Mouse (Mus musculus): ENCODE data around the gene Psmd12.
A peak's percentile ranks its signal among the peaks of the same experiment; 100 is the strongest.
"Not testable (repeated sequence)": the region's sequence is repeated elsewhere in the genome, so short reads cannot be mapped to it uniquely, and the experiment has no call there.

The Psmd12 gene

DNA sequence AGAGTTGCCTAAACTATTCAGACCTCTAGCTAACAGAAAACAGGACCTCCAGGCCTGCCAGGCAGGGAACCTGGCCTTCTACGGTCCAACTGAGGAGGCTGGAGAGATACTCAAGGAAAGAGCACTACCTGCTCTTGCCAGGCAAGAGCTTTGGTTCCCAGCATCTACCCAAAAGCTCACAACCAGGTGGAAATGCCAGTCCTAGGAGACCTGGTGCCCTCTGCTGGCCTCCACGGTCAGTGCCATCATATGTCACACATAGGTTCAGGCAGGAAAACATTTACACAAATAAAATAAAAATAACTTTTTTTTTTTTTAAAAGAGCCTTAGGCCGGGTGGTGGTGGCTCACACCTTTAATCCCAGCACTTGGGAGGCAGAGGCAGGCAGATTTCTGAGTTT is 16.8 kb upstream of the Psmd12 start:
- DNase-seq (ENCODE audit: low read depth, low spot score): peak; percentile 69

GRCm38 (mm10) chr11:107463251-107463681 is 16.0 kb upstream of the Psmd12 start:
- DNase-seq (ENCODE audit: low read depth, low spot score): no peak

DNA sequence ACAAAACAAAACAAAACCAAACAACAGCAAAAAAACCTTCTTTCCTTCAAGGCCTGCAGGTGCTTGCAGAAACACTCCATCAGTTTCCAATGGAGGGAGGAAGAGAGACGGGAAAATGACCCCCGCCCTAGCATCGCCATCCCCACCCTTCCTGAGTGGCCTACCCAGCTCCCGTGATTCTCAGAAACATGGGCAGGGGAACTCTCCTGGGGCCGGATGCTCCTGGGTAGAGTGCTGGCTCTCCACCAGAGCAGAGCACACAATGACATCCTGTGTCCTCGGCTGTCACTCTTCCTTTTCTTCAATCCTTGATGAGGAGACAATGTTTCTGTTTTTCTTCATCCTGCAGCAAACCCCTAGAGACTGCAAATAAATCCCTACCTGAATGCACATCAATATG is 15.1 kb upstream of the Psmd12 start:
- peak; percentile 67 for DNase-seq (ENCODE audit: low read depth, low spot score)

DNA sequence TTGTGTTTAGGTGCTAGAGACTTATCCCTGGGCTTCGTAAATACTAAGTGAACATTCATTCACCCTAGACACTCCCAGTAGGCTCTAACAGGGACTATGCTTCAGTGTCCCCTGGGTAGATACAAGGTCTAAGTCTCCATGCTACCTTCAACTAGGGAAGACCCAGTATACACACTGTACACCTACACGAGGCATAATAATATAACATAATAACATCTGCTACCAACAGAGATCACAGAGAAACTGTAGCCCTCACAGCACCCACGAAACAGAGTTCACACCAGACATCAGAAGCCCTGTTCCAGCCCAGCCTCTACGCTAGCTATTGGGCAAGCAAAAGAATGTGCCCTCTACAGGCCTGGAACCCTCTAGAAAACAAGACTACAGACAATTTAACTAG is 14.2 kb upstream of the Psmd12 start:
- peak; percentile 53 for DNase-seq (ENCODE audit: low read depth, low spot score)

DNA sequence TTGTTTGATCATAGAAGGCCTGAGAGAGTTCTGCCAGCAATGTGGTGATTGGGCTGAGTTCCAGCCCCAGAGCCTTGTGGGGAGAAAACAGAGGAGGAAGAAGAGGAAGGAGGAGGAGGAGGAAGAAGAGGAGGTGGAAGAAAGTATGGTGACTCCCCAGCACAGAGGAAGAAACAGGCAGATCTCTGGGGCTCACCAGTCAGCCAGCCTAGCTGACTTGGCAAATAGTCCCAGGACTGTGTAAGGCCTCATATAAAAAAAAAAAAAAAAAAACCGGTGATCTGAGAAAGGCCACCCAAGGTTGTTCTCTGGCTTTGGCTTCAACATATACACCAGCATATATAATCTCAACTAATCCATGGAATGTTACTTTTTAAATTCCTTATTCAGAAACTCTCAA is 13.3 kb upstream of the Psmd12 start:
- DNase-seq (ENCODE audit: low read depth, low spot score): no peak

- DNase-seq (ENCODE audit: low read depth, low spot score): no peak
These were observed 12.5 kb upstream of the Psmd12 start for GRCm38 (mm10) chr11:107466611-107467391.

DNA sequence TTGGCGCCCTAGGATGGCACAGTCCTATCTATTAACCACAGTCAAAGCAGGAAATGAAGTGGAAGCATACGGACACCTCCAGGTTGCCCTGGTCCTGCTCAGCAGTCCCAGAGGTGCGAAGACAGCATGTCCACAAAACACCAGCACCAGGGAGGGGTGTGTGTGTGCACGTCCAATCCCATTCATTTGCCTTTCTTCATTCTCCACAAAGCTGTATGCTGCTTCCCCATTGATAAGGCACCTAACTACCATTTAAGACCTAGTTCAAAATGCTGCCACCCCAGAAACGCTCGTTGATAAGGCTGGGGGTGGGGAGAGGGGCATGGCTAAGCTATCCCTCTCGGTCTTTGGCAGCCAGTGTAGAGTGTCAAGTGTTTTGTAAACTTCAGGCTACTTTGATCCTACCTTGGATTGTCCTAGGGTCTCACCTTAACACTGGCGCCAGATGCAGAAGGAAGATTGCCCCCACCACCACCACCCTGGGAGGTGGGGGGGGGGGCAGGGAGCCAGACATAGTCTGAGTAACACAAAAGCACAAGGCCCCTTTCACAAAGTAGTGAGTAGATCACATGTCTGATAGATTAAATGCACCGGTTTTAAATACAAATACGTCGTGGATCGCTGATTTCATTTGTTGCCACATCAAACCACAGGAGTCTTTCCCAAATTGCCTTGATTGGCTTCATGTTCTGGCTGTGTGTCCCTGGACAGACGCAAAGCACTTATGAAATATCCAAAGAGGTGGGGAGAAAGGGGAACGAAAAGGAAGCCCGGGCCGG is 10.8 kb upstream of the Psmd12 start:
- peak; percentile 52 for DNase-seq (ENCODE audit: low read depth, low spot score)

GRCm38 (mm10) chr11:107469031-107469522 is 10.2 kb upstream of the Psmd12 start:
- DNase-seq (ENCODE audit: low read depth, low spot score): peak; percentile 84

- peak; percentile 74 for DNase-seq (ENCODE audit: low read depth, low spot score)
These were observed 9.5 kb upstream of the Psmd12 start for GRCm38 (mm10) chr11:107469523-107470371.

DNA sequence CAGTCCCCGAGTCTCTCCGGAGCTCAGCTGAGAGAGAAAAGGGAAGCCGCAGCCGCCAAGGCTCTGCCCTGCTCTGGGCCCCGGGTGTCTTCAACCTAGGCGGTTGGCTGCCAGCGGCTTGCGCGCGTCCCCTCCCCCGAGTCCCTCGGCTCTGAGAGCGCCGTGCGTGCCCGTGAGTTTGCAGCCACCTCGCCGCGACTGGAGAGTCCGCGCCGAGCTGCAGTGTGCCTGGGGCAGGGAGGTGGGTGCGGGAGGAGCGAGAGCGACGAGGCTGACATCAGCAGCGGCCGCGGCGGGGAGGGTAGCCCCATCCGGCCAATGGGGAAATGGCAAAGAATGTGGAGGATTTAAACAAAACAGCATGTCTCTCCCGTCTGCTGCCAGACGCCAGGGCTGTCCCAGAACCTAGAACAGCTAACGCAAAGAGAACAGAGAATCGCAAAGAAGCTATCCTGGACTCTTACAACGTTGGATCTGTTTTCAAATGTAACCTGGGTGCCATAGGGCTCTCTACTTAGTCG is 8.7 kb upstream of the Psmd12 start, which contains the start of gene Pitpnc1:
Gene Pitpnc1, minus strand, starts transcription at position 179 of the 521 bp plus-strand sequence.
- peak; percentile 93 for DNase-seq (ENCODE audit: low read depth, low spot score)

GRCm38 (mm10) chr11:107471071-107471720 is 8.1 kb upstream of the Psmd12 start:
- peak; percentile 56 for DNase-seq (ENCODE audit: low read depth, low spot score)

DNA sequence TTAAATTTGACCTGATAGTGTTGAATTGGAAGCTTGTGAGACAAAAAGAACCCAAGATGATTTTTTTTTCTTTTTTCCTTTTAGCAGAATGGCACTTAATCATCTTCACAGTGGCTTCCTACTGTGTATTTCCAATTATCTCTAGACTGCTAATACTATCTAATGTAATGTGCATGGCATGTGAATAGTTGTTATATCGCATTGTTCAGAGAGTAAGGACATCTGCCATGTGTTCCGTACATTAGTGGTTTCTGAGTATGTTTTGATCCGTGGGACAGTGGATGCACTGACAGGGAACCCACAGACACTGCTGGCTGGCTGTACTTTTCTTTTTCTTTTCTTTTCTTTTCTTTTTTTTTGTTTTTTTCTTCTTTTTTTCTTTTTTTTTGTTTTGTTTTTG is 7.0 kb upstream of the Psmd12 start:
- DNase-seq (ENCODE audit: low read depth, low spot score): no peak

DNA sequence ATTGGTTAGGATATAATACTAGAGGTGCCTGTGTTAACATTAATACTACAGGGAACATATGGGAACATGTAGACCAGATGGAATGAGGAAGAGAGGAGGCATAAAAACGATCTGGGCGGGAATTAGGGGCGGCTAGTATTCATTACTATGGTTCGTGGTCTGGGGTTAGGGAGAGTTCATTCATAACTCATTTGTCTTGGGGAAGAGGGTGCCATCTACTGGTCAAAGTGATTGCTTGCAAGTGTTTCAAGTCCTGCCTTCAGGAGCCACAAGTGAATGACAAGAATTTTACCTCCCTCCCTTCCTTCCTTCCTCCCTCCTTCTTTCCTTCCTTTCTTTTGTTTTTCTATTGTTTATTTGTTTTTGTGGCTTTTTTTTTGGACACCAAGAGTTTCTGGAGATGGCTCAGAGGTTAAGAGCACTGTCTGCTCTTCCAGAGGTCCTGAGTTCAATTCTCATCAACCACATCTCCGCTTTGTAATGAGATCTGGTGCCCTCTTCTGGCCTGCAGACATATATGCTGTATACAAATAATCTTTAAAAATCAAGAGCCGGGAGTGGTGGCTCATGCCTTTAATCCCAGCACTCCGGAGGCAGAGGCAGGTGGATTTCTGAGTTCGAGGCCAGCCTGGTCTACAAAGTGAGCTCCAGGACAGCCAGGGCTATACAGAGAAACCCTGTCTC is 6.0 kb upstream of the Psmd12 start:
- peak; percentile 90 for DNase-seq (ENCODE audit: low read depth, low spot score)

- DNase-seq (ENCODE audit: low read depth, low spot score): no peak
These were observed 549 bp downstream of the Psmd12 start for GRCm38 (mm10) chr11:107479862-107480203.

- DNase-seq (ENCODE audit: low read depth, low spot score): no peak
These were observed 5.1 kb downstream of the Psmd12 start for GRCm38 (mm10) chr11:107484341-107484740.

GRCm38 (mm10) chr11:107502801-107503200 is 23.5 kb downstream of the Psmd12 start:
- DNase-seq (ENCODE audit: low read depth, low spot score): no peak

- DNase-seq (ENCODE audit: low read depth, low spot score): not testable (repeated sequence)
These were observed 25.1 kb downstream of the Psmd12 start for GRCm38 (mm10) chr11:107504364-107504763.

- DNase-seq (ENCODE audit: low read depth, low spot score): peak; percentile 65
These were observed 27.0 kb downstream of the Psmd12 start for GRCm38 (mm10) chr11:107506260-107506659.

DNA sequence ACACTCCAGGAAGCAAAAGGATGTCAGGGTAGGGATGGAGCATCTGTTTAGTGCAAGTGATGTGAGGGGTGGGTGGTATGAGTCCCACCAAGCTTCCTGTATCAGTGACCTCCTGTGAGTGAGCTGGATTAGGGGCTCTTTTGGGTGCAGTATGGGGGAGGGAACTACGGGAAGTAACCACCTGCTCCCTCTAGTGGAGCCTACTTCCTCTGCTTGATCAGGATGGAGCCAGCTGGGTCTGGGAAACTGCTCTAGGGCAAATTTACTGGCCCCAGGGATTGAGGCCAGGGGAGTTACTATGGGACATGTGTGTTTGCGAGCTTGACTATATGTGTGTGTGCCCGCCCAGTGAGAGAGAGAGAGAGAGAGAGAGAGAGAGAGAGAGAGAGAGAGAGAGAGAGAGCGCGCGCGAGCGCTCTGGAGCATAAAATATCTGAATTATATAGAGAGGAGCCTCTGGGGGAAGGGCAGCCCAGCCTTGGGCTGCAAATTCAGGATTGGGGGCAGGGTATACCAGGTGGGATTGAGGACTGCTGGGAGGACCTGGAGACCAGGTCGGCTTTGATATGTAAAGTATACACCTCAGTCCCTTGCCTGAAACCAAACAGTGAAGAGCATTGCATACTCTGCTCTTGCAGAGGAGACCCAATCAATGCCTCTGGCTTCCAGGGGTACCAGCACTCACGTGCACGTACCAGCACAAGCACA is 30.5 kb downstream of the Psmd12 start:
- DNase-seq (ENCODE audit: low read depth, low spot score): peak; percentile 39

All from CD4-positive, CD25-positive, alpha-beta regulatory T cell, adult 2 months (primary cell).